Mouse (Mus musculus) midbrain, embryonic 12.5 days (tissue): ENCODE measurements around the gene Hc. TPM values are rescaled to one million over a fixed set of nuclear protein-coding genes. Genes with fewer than 3 reads are reported as not detected.

Source experiments
- ATAC-seq: fragments of 200-750 bp; cut with Nextera tagmentation; 2 replicates; pipeline ENCODE4 v1.8.0; 2017; ENCODE audit warnings: low read depth, moderate TSS enrichment, moderate library complexity; ENCODE audit not compliant: low FRiP score
- H3K27ac ChIP-seq: fragments of 300-500 bp; sonication (generic); replicated peaks from 2 replicates; pipeline ENCODE4 v1.5.1; 2016; ENCODE audit warnings: mild to moderate bottlenecking
- H3K27me3 ChIP-seq: fragments of 300-500 bp; sonication (generic); 2 replicates; pipeline ENCODE4 v1.6.1; 2016; ENCODE audit warnings: mild to moderate bottlenecking
- H3K36me3 ChIP-seq: fragments of 300-500 bp; sonication (generic); 2 replicates; pipeline ENCODE4 v1.6.1; 2016
- H3K4me1 ChIP-seq: fragments of 300-500 bp; sonication (generic); 2 replicates; pipeline ENCODE4 v1.6.1; 2016
- H3K4me2 ChIP-seq: fragments of 300-500 bp; sonication (generic); replicated peaks from 2 replicates; pipeline ENCODE4 v1.6.1; 2016; ENCODE audit warnings: mild to moderate bottlenecking, moderate library complexity
- H3K4me3 ChIP-seq: fragments of 300-500 bp; sonication (generic); 2 replicates; pipeline ENCODE4 v1.5.1; 2016; ENCODE audit warnings: mild to moderate bottlenecking
- H3K9ac ChIP-seq: fragments of 300-500 bp; sonication (generic); replicated peaks from 2 replicates; pipeline ENCODE4 v1.6.1; 2016; ENCODE audit warnings: mild to moderate bottlenecking, moderate library complexity
- H3K9me3 ChIP-seq: fragments of 300-500 bp; sonication (generic); 2 replicates; pipeline ENCODE4 v1.6.1; 2016; ENCODE audit warnings: mild to moderate bottlenecking
- WGBS: fragments of 180-500 bp; shearing (Covaris S2); methylation state at CpG from one replicate; pipeline ENCODE4 v1.1.7; 2016; 5-methylcytosine and 5-hydroxymethylcytosine counted together
- polyA plus RNA-seq: library from polyadenylated mRNA; unstranded; fragments of >200 nt; fragmentation: Nextera tagmentation; extraction: Ambion mirVana; gene quantifications from 2 replicates; pipeline ENCODE4 v1.2.1, GENCODE M21; 2016

Hc gene
- polyA plus RNA-seq, 1 experiment from 2014 or later: 0.96 TPM

DNA sequence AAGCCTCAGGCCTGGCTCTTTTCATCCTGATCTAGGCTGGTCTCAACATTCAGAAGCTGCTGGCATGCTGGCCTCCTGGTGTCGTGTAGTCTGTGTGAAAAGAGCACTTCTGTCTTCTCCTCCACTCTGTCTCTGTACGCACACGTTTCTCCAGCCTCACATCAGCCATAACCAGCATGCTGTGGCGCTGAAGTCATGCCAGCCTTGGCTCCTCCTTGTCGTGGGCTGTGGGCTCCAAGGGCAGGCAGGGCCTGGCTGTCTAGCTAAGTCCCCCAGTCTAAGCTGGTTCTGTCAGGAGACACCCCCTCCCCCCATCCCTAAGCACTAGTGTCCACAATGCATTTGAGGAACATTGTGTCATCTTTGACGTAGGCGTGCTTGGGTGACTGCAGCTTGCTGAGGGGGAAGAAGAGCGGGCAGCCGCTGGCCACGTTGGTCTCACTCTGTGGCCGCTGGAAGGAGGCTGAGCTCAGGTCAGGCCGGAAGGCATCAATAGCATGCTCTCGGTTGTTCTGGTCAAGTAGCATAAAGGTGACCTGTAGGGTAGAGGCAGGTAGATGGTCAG lies 117.6 kb downstream of the Hc start:
- Histone ChIP-seq H3K27ac (no peak overlapping the region), H3K4me2 (no peak overlapping the region), H3K9ac (no peak overlapping the region), H3K4me3 (no peak overlapping the region), H3K4me1 (no peaks in the 10 kb centered on the region), H3K9me3 (no peaks in the 10 kb centered on the region), H3K36me3 (no peaks in the 10 kb centered on the region), H3K27me3 (peaks cover 9% of the 10 kb centered on the region; the same call in 1 of the 2 replicates)
- WGBS: 80% methylated on average over 13 of the region's 13 CpGs
- no peak for ATAC-seq

DNA sequence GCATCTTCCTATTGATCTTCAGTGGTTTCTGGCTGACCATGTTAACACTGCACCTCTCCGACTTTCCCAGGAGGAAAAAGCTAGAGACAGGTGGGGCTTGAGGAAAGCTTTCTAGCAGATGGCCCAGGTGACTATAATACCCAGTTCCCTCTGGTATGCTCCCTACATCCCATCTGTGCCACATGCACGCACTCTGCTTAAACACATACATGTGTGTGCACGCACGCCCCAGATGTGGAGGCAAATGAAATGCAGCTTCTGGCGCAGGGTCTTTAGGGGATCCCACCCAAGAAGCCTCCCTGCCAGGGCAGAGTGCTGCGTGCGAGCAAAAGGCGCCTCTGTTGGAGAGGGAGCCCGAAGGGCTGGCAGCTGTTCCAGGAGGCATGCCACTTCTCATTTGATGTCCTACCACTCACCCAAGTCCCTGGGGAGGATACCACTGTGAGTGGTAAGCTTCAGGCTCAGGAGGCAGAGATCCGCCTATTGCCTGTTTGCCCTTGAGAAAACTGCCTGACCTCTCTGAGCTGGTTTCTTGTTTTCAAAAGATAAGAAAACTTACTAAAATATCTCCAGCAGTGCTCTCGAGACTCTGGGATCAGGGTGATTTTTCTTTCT lies 120.1 kb downstream of the Hc start:
- Histone ChIP-seq H3K36me3 (no peaks in the 10 kb centered on the region), H3K4me1 (no peaks in the 10 kb centered on the region), H3K4me3 (no peak overlapping the region), H3K9me3 (no peaks in the 10 kb centered on the region), H3K27ac (no peak overlapping the region), H3K9ac (no peak overlapping the region), H3K27me3 (peaks cover 5% of the 10 kb centered on the region; the same call in 1 of the 2 replicates), H3K4me2 (no peak overlapping the region)
- 76% methylated on average over 11 of the region's 11 CpGs for WGBS
- no peak for ATAC-seq

DNA sequence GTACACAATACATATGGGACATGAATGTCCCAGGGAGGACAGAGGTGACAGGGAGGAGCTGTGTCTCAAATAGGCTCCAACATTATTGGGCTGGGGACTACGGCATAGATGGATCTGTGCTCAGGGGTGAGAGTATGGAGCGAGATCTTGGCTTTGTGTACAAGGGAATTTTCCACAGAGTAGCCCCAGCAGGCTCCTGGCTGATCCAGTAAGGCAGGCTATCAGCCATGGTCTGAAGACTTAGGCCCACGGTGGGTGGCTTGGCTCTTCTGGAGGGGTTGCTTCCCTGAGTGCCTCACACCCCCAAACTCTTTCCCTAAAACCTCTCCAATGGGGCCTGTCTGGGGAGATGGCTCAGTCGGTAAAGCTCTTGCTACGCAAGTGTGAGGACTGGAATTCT lies 121.0 kb downstream of the Hc start:
- Histone ChIP-seq H3K27me3 (peaks cover 5% of the 10 kb centered on the region; the same call in 1 of the 2 replicates), H3K27ac (no peak overlapping the region), H3K4me1 (no peaks in the 10 kb centered on the region), H3K36me3 (no peaks in the 10 kb centered on the region), H3K4me3 (no peak overlapping the region), H3K9me3 (no peaks in the 10 kb centered on the region), H3K9ac (no peak overlapping the region), H3K4me2 (no peak overlapping the region)
- WGBS: 67% methylated on average over 5 of the region's 5 CpGs
- no peak for ATAC-seq

DNA sequence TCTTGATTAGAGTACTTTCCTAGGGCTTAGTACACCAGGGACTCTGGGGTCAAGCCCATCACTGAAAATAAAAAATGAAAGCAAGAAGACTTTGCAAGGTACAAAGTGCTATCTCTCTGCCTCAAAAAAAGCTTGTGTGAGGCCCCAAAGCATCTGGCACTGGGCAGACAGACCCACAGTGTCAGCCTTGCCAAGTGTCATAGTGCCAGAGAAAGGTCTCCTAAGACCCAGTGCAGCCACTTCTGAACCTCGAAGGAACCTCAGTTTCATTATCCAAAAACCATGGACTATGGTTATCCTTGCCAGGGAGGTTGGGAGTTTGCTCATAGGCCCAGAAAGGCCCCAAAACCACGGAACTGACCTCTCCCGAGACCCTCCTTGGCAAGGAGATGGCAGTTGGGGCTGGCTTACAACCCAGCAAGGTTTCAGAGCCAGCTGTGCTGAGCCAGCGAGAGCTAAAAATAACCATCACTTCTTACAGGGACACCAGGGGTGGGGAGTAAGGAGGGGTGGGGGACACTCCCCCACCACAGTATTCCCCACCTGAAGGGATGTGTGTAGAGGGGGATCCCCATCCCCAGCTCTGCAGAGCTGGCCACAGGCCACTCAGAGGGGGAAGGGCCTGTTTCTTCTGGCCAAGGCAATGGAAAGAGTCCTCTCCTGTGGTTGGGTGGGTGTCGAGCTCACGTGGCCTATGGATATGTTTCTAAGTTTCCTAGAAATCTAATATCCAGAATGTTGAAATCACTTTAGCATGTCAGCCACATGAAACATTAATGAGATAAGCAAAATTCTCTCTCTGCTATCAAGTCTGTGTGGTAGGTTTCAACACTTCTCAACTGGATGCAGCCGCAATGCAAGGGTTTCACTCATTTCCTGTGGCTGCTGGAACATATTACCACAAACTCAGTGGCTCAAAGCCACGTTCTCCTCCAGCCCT lies 122.7 kb downstream of the Hc start:
- ATAC-seq: no peak
- no peaks in the 10 kb centered on the region for H3K9me3 ChIP-seq
- no peak overlapping the region for H3K9ac ChIP-seq
- no peak overlapping the region for H3K4me2 ChIP-seq
- no peaks in the 10 kb centered on the region for H3K4me1 ChIP-seq
- WGBS: 77% methylated on average over 8 of the region's 8 CpGs
- H3K27me3 ChIP-seq: peaks cover 5% of the 10 kb centered on the region; the same call in 1 of the 2 replicates
- no peak overlapping the region for H3K27ac ChIP-seq
- no peak overlapping the region for H3K4me3 ChIP-seq
- H3K36me3 ChIP-seq: no peaks in the 10 kb centered on the region

DNA sequence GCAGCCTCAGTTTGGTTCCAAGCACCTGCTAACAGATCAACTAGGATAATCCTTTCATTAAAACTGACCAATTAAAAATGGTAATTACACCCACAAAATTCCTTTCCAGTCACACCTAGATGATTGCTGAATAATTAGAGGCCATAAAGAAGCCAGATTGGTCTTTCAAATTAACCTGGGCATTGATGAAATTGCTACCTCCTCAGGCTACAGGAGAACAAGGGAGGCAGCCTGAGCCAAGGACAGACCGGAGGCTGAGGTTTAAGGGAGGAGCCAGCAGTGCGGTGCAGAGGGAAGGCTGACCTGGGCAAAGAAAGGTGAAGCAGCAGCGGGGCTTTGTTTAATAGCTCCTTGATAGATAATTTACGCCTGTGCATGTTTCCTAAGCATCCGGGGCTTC lies 123.8 kb downstream of the Hc start:
- Histone ChIP-seq H3K27me3 (peaks cover 5% of the 10 kb centered on the region; the same call in 1 of the 2 replicates), H3K9me3 (no peaks in the 10 kb centered on the region), H3K4me1 (no peaks in the 10 kb centered on the region), H3K36me3 (no peaks in the 10 kb centered on the region), H3K9ac (no peak overlapping the region), H3K27ac (no peak overlapping the region), H3K4me3 (no peak overlapping the region), H3K4me2 (no peak overlapping the region)
- no peak for ATAC-seq
- 44% methylated on average over 5 of the region's 5 CpGs for WGBS

Other genes with a start within 250 kb of the Hc start
- gene Fbxw2, start 235.1 kb downstream of the Hc start, polyA plus RNA-seq: 81.6 and 85.0 TPM in 2 replicates
- 0.10 TPM in 1 of 2 replicates, not detected in the other for gene Gm34653, start 228.4 kb downstream of the Hc start, polyA plus RNA-seq
- gene Cutal, start 187.0 kb downstream of the Hc start, polyA plus RNA-seq: 0.28 TPM in 1 of 2 replicates, not detected in the other
- 106 and 107 TPM in 2 replicates for gene Psmd5, start 186.5 kb downstream of the Hc start, polyA plus RNA-seq
- 2.7 and 4.1 TPM in 2 replicates for gene Phf19, start 147.4 kb downstream of the Hc start, polyA plus RNA-seq
- 0.35 and 1.3 TPM in 2 replicates for gene Traf1, start 99.7 kb downstream of the Hc start, polyA plus RNA-seq
- 0.47 and 0.51 TPM in 2 replicates for gene AI182371, start 40.1 kb upstream of the Hc start, polyA plus RNA-seq
- 30.7 and 32.5 TPM in 2 replicates for gene Cntrl, start 48.1 kb upstream of the Hc start, polyA plus RNA-seq
- gene Rab14, start 139.7 kb upstream of the Hc start, polyA plus RNA-seq: 357 and 365 TPM in 2 replicates
- 36.7 and 48.9 TPM in 2 replicates for gene Gsn, start 194.9 kb upstream of the Hc start, polyA plus RNA-seq